Mouse (Mus musculus) spleen, adult 18-20 months (tissue): ENCODE results near the gene Thsd7a.

Experiments
- DNase-seq, 2 experiments: peaks; one replicate each; pipeline ENCODE4 v3.0.0; 2022; ENCODE audit warnings: mixed read lengths in 2 of 2

Gene Thsd7a

DNA sequence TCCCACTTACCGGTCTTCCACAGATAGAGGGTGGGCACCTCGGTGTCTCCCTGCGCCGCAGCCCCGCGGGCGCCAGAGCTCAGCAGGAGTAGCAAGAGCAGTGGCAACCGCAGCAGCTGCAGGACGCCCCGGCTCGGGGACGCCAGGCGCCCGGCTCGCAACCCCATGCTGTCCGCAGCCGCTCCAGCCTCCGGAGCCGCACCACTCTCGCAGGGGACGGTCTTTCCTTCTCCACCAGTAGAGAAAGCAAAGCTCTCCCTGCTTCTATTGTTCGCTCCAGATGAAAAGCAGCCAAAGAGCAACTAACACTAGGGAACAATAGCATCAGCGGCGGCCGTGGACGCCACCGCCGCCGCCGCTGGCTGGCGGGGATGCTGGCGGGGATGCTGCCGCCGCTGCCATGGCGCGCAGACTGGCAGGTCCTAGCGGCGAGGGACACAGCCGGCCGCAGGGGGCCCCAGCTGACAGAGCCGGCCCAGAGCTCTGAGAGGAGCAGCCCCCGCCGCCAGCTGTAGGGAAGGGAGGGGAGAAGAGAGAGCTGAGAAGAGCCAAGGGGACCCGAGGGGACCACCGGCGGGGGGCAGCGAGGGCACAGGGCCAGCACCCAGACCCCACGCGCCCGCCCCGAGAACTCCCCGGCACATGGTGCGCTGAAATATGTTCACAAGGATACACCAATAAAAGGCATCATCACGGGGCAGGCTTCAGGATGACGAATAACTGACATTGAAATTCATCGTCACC, at the start of gene Thsd7a:
TSS of gene Thsd7a (minus strand) at position 624 of the 744 bp plus-strand sequence.
- no peak for DNase-seq

DNA sequence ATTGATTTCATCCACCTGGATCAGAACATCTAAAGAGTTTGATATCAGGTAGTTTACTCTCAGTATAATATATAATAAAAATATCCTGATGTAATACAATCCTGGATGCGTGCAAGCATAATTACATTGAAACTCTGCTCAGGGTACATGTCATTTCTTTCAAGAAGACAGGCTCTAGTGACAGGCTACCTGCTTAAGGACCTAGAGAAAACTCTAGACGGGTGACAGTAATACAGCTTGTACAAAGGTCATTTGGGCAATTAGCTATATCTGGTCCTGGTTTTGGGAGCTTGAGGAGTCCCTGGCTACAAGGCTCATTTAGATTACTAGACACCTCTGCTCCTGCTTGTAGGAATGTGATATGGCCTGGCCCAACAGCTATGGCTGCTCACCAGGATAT, 37.9 kb upstream of the Thsd7a start:
- DNase-seq: no peak

DNA sequence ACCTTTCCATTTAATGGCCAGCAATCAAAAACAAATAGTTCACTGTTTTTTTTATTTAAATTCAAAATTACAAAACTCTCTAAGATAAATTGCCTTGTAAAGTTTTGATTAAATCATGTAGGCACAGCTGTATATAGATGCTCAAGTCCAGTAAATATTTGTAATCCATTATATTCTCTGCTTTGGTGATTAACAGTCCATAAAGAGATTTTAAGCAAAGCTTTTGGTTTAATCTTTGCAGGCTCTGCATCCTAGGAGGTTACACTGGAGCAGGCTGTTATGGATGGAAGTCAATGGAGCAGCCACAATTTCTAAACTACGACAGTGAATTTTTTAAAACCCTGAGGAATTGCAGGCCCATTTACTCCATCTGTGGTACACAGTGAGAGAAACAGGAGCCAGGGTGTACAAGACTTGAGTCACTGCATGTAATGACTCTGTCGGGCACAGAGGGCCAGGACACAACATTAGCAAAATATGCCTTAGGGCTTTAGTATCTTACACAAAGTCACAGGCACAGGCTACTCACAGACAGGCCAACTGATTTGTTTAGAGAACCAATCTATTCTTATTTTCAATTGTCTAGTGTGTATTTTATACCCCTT, 37.3 kb upstream of the Thsd7a start:
- no peak for DNase-seq

DNA sequence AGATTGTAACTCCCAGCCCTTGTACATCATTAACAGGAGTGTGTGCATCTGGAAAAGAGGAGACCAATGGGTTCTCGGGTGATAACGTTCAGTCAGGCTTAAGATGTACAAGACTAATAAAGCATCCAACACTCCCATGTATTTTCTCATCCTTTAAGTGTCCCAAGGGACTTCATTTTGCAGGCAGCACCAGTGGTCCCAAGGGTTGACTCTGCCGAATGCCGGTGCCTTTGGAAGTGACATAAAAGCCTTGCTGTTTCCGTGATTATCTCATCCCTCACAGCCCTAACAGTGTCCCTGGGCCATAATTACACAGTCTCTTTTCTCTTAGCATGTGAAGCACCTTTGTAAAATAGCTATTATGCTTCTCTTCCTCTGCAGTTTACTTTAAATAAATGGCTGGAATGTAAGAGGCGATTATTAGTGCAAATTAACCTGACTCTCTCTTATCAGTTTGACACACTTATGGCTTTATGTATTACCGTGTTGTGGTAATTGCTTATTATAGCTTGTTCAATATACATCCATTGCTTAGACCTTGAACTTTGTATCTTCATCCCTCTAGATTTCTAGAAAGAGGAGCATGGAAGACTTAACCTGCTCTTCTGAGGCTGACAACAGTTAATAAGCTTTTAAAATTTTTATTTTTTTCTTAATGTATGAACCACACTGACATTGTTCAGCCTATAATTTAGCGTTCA, 35.9 kb upstream of the Thsd7a start:
- DNase-seq: no peak

DNA sequence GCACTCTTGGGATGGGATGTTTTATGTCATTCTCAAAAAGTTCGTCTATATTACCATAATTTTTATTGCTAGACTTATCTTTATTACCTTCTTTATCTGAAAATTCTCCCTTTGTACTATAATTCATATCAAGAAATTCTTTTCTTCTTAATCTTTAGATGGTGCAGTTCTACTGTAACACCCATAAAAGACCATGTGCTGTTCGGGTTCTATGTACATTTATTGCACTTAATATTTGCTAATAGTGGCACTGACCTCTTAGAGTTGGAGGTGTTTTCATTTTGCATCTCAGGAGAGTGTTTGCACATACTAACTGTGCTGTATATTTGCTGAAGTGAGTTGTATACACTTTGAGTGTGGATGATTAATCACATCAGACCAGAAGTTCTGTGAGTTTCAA, 23.6 kb upstream of the Thsd7a start:
- no peak for DNase-seq

DNA sequence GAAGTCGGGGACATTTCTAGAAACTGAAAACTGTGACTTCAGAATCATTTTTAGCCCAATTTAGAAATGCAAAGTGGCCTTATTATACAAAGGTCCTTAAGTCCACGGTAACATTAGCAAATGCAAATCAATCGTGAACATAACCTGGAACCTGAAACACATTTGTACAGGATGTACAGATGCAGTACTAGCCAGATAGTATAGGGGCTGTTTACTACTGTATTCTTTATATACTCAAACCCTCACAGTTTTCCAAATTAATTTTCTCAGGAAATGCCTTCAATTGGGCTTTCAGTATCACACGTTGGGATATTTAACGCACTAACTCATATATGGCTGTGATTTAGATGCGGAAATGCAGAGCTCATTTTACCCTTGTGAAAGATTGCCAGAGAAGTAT, 16.0 kb upstream of the Thsd7a start:
- DNase-seq: no peak

DNA sequence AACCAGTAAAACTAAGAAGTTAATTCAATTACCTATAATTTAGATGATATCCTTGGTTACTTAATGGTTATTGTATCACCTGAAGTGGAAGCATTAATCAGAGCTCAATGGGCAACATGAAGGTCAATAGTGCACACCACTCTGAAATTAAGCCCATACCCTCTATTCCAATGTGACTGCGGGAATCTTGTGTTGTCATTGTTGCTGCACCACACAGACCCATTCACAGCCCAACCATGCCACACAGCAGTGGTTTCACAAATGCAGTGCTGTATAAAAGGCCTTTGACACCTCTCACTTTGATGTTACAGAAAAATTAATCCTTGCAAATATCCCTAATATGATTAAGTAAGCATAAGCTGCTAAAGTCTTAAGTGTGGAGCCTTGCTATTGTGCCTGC, 15.4 kb upstream of the Thsd7a start:
- DNase-seq: no peak

DNA sequence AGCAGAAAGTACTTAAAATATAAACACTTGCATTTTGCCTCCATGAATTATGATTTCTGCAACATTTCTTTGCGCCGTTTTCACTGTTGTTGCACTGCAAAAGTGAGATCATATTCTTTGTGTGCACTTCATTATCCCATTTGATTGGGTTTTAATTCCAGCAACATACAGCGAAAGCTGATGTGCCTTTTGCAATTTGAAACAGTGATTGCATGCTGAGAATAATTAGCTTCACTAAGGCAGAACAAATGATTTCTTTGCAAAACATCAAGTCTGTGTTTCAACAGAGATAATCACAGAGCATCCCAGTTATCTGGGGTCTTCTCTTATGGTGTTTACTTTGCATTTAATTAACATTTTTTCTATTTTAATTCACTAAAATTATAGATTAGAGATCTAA, 14.6 kb upstream of the Thsd7a start:
- DNase-seq: no peak

DNA sequence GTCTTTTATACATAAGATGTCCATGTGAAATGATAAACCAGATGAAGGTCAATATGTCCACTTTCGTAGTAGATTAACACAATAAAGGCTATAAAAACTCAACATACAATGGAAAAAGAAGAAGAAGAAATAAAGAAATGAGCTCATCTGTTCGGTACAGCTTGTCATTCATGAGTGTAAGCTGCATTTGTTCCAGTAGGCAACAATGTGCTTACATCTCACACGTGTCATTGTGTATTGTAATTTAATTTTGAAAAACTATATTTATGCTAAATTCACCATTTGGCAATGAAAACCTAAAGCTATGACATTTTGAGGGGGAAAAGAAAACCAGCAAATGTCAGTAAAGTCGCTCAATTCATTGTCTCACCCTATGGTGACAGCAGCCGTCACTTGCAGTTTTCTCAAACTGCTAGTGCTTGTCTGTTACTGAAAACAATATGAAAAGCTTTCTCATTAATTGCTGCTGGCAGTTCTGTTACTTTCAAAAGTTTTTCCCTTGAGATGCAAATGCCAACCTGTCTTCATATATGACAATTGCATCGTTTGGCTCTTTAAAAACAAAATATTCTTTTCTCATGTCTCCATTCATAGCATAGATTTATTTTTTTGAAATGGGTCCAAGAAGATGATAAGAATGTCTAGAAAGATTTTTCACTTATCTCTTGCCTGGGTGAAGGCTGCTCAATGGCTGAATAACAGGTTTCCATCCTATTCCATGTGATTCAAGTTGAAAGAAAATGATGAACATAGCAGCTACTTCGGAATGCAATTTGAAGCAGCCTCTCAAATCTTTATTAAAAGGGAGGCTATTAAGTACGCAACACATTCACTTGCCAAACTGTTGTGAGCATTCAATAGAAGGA, 10.4 kb upstream of the Thsd7a start:
- DNase-seq: no peak

DNA sequence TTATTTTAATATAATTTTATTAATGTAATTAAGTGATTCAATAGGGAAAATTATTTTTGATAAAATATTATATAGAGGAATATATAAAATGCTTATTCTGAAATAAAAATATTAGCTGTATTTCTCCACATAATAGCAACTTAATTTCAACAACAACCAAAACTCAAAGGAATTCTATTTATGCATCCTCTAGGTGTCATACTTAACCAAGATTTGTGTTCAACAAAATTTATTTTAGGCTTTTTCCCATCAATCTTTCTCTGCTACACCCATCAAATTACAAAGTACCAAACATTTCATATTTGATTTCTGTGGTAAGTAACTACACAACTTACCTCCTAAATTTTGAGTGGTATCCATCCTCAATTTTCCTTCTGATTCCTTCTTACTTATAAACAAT, 3.1 kb upstream of the Thsd7a start:
- no peak for DNase-seq

DNA sequence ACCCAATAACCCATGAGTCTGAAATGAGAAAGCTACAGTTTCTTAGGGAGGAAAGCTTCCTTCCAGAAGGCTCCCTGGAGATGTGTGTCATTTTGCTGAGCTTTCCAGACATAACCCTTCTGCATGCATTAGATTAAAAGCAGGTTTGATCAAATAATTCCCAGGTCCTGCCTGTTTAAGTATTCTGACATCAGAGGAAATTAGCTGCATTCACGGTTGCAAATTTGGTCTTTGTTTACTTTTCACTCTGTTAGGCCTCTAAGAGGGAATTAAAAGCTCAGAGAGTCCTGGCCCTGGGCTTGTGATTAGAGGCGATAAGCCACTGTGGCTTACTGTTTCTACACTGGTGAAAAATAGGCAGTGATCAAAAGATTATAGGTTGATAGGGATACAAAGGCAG, 1.2 kb upstream of the Thsd7a start:
- DNase-seq: no peak

DNA sequence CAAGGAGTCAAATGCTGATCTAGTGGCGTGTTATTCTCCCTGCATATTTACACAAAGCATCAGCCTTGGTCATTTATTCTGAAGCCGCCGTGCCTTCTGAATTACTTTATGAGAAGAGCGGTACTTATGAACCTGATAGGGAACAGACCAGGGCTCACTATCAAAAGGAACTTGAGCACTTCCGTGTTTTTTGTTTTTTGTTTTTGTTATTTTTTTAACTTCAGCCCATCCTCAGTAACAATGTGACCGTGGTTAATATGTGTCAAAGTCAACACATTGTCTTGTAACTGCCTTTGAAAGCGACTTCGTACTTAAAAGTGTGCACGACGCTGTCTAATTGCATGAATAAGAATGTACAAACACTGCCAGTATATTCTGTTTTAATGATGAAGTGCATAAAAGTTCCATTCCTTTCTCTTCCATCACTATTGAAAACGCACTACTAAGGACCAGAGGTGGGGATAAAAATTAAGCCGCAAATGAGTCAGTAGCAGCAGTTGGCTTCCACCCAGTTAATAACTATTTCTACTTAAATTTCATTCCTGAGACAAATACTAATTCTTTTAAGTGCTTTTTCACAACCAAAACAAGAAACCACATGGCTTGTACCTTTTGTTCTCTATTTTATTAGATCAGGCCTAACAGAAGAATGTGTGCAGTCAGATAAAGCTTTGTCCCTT, 461 bp upstream of the Thsd7a start:
- no peak for DNase-seq

DNA sequence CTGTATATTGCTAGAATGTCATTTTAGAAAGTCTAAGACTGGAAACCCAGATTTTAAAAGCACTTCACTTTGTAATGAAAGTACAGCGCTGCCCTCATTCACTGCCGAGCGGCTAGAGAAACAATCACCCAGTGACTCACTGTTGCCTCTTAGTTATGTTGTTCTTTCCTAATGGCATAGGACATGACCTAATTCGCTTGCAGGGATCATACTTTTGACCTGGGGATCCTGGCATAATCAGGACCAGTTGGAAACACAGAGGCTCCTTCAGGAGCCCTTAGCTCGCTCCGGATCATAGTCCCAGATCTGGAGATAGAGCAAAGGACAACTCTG, 790 bp downstream of the Thsd7a start:
- no peak for DNase-seq

DNA sequence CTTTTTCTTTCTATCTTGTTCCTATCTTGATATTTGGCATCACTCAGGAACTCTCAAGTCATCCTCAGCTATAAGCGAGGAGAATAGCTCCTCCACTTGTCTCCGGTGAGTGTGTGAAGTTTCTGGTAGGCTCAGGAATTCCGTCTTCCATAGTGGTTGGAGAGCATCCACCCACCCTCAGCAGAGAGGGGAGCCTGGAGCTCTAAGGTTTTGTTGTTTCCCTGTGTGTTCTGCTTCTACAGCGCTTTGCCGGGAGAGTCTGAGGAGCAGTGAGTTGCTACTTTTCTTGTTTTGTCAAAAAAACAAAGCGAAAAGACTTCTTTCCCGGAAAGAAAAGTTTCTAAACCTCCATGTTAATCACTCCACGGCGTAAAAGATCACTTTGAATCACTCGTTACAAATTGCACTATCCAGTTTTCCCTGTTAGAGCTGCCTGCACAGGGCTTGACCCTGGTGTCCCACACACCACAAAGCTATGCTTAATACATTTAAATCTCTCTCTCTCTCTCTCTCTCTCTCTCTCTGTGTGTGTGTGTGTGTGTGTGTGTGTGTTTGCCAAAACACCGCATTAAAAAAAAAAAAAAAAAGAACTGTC, 1.3 kb downstream of the Thsd7a start:
- DNase-seq: no peak

DNA sequence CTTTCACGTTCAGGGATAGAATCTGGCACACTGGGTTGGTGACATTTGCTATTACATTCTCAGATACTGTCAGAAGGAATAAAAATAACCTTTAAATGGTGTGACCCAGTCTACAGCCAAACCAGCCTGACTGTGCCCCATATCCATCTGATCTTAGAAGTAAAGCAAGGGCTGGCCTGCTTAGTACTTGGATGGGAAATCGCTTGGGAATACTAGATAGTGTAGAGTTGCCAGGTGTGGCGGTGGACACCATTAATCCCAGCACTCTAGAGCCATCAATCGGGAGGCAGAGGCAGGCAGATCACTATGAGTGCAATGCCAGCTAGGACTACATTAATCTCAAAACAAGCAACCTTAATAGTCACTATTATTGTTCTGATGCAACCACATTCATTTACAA, 6.4 kb downstream of the Thsd7a start:
- no peak for DNase-seq

DNA sequence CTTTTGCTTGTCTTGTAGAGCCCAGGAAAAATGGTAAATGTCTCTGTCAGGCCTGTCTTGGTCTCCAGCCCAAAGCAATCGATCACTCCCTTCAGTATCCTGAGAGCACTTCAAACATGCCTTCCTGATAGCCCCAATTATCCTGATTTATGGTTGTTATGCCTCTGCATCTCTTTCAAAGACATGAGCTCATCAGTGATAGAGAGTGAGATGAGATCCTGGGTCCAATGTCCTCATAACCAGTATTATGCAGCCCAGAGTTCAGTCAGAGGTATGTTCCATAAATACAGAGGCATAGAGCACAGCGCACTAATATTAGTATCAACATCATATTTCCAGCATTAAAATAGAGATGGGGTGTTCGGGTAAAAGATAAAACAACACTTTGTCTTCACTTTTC, 15.3 kb downstream of the Thsd7a start:
- no peak for DNase-seq

DNA sequence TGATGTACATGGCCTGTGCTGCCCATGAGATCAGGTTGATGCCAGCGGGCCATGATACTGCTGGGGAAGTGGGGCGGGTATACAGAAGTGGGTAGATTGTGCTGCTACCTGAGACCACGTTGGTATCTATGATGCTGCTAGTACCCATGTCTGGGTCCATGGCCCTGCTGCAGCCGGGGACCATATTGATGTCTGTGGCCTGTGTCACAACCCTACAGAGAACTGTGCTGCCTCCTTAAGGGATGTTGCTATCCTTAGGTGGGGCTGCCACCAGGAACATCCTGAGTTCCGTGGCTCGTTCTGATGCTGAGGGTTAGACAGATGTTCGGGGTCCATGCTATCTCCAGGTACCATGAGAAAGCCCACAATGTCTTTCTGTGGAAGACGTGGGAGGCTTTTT, 33.1 kb downstream of the Thsd7a start:
- DNase-seq: no peak

DNA sequence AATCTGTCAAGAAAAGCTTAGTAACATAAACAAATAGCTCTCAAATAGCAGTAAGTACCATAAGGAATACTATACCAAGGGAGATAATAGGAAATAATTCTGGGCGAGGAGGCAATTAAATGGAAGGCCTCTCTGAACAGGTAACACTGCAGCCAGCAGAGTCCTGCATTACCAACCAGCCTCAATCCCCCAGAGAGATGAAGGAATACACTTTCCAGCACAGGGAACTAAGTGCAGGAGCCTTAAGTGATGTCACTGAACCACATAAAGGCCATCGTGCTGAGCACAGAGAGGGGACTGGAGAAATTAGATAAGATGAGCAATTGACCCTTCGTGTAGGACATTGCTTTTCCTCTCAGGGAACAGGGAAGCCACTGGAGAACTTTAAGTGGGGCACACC, 36.6 kb downstream of the Thsd7a start:
- DNase-seq: no peak

DNA sequence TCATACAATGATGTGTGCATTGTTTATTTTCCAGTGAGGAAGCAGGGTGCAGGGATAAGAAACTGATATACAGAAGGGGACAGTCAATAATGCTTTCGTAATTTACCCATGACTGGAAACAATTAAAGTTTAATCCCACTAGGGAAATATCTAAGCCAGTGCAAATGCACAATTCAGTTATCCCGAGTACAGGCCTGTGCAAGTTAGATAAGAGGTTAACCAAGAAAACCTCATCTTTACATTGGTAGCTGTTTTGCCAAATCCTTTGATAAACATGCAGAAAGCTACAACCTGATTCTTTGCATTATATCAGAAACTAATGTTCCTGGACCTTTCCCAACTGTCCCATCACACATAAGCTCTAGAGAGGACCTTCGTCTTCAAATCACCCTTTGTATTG, 46.3 kb downstream of the Thsd7a start:
- DNase-seq: no peak

DNA sequence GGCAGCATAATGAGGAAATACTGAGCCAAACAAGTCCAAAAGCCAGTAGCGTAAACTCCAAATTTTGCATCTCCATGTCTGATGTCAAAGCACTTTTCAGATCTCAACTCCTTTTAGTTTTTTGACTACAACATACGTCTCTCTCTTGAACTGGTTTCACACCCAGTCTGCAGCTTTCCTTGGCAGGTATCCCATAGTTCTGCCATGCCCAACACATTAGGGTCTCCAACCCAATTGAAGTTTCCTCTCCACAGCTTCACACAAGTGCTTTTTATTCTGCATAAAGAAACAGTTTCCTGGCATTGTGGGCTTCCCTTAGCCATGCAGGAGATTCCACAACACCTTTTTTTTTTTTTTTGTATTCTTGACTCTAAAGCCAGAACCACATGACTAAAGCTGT, 50.1 kb downstream of the Thsd7a start:
- no peak for DNase-seq

DNA sequence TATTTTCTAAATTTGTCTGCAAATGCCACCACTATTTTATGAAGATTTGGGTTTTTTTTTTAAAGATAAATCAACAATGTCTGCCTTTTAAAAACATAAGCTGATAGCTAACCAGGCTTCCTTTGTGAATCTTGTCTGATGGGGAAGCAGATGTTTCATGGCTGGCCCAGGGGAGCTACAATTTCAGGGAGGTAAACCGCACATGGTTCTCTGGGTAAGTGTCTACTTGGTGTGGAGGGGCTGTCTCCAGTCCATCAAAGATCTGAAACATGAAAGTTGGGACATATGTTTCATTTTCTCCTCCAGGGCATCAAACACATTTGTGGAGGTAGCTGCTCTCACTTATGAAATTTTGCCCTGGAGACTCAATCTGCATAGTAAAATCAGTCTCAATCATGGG, 55.5 kb downstream of the Thsd7a start:
- DNase-seq: no peak

DNA sequence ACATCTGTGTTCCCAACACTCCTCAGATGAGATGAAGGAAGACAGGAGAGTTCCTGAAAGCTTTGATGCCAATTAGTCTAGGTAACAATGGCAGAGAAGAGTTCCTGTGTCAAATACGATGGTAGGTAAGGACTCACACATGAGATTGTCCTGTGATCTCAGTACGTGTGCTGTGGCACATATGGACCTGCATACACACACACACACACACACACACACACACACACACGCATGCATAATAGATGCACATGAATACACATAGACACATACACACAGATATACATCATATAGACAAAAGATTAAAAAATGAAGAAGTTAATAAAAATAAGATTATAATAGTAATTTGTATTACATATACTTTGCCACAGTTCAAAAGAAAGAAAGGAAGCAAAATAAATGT, 56.0 kb downstream of the Thsd7a start:
- DNase-seq: no peak

DNA sequence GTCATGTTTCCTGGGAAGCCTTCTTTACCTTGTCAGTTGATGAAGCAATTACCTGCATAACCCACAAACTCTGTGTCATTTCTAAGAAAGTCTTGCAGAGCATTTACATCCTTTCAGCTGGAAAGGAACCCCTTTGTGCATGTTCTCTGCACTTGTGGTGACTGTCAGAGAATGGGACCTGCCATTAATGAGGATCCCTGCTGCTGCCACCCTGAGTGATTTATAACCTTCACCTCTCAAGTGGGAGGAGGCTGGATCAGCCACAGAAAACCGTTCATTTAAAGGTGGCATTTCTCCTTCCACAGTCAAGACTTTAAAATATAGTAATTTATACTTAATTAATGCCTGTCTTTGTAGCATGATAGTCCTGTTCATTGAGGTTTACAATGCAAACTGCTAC, 99.6 kb downstream of the Thsd7a start:
- DNase-seq: no peak
